Mouse (Mus musculus) MEL (cell line): Measurements from ENCODE around the gene Ptcra.

Experiments used
- E2F4 ChIP-seq: IDR thresholded peaks from 2 replicates; pipeline ENCODE4 v1.6.1; 2011; ENCODE audit warnings: low read depth, low read length, improper control_type of control experiment, borderline replicate concordance
- GATA1 ChIP-seq: IDR thresholded peaks from 2 replicates; pipeline ENCODE4 v1.6.1; 2011; ENCODE audit warnings: low read depth, low read length, improper control_type of control experiment
- MAX ChIP-seq: IDR thresholded peaks from 2 replicates; pipeline ENCODE4 v1.6.1; 2011; ENCODE audit warnings: low read length, improper control_type of control experiment
- POLR2A ChIP-seq, 2 experiments: IDR thresholded peaks; 2 replicates each; pipeline ENCODE4 v1.6.1; 2011 to 2012; ENCODE audit warnings: low read length in 2 of 2, mild to moderate bottlenecking in 2 of 2, control low read depth in 1 of 2, improper control_type of control experiment in 1 of 2, low read depth in 1 of 2, moderate library complexity in 1 of 2; ENCODE audit not compliant: control insufficient read depth in 1 of 2, insufficient read depth in 1 of 2, poor library complexity in 1 of 2
- USF1 ChIP-seq: IDR thresholded peaks from 2 replicates; pipeline ENCODE4 v1.6.1; 2014; ENCODE audit warnings: low read depth, mild to moderate bottlenecking, inconsistent platforms, low read length, improper control_type of control experiment, moderate library complexity
- ZC3H11A ChIP-seq: IDR thresholded peaks from 2 replicates; pipeline ENCODE4 v1.6.1; 2012; ENCODE audit warnings: low read depth, mild to moderate bottlenecking, inconsistent platforms, low read length, improper control_type of control experiment
- ZNF384 ChIP-seq: IDR thresholded peaks from 2 replicates; pipeline ENCODE4 v1.6.1; 2012; ENCODE audit warnings: low read depth, mild to moderate bottlenecking, inconsistent platforms, low read length, improper control_type of control experiment

DNA sequence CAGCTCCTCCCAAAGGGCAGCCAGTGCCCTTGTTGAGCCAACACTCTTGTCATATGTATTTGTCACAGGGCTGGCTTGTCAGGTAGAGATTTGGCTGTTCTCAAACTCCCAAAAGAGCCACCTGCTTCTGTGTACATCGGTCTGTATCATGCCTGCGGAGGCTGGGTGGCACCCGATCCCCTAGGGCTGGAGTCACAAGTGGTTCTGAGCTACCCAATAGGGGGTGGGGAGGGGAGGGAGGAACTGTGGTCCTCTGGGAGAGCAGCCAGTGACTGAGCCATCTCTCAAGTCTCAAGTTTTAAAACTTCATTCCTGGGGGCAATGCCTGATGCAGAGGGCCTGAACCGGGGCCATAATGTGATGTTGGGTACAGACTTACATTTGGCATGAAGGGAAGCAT, 33.2 kb upstream of the Ptcra start:
- TF ChIP-seq POLR2A (IDR thresholded peaks at IDR 0.05; ENCODE audit: control insufficient read depth in 1 of 2, insufficient read depth in 1 of 2, low read depth in 1 of 2, low read length in 2 of 2, poor library complexity in 1 of 2) (no peak), ZC3H11A (no peak), GATA1 (no peak), MAX (no peak), E2F4 (no peak), USF1 (no peak), ZNF384 (no peak)
